Mouse (Mus musculus) neural tube, embryonic 15.5 days (tissue): ENCODE measurements around the gene Olfr1392. TPM values are rescaled to one million over a fixed set of nuclear protein-coding genes. Genes with fewer than 3 reads are reported as not detected.
"Not testable (repeated sequence)": the region's sequence is repeated elsewhere in the genome, so short reads cannot be mapped to it uniquely, and the experiment has no call there.

ENCODE experiments used
- ATAC-seq: fragments of 200-750 bp; cut with Nextera tagmentation; 2 replicates; pipeline ENCODE4 v1.8.0; 2017; ENCODE audit warnings: mild to moderate bottlenecking, moderate TSS enrichment, moderate library complexity; ENCODE audit not compliant: low FRiP score
- H3K27ac ChIP-seq: fragments of 300-500 bp; sonication (generic); replicated peaks from 2 replicates; pipeline ENCODE4 v1.5.1; 2015; ENCODE audit warnings: mild to moderate bottlenecking, inconsistent platforms
- H3K27me3 ChIP-seq: fragments of 300-500 bp; sonication (generic); replicated peaks from 2 replicates; pipeline ENCODE4 v1.6.1; 2015; ENCODE audit warnings: inconsistent platforms
- H3K36me3 ChIP-seq: fragments of 300-500 bp; sonication (generic); 2 replicates; pipeline ENCODE4 v1.6.1; 2015; ENCODE audit warnings: inconsistent platforms
- H3K4me1 ChIP-seq: fragments of 300-500 bp; sonication (generic); 2 replicates; pipeline ENCODE4 v1.6.1; 2015; ENCODE audit warnings: inconsistent platforms
- H3K4me2 ChIP-seq: fragments of 300-500 bp; sonication (generic); 2 replicates; pipeline ENCODE4 v1.6.1; 2015; ENCODE audit warnings: inconsistent platforms, mild to moderate bottlenecking, moderate library complexity
- H3K4me3 ChIP-seq: fragments of 300-500 bp; sonication (generic); replicated peaks from 2 replicates; pipeline ENCODE4 v1.5.1; 2015; ENCODE audit warnings: mild to moderate bottlenecking, inconsistent platforms
- H3K9ac ChIP-seq: fragments of 300-500 bp; sonication (generic); replicated peaks from 2 replicates; pipeline ENCODE4 v1.6.1; 2015; ENCODE audit warnings: mild to moderate bottlenecking, inconsistent platforms
- H3K9me3 ChIP-seq: fragments of 300-500 bp; sonication (generic); replicated peaks from 2 replicates; pipeline ENCODE4 v1.6.1; 2016; ENCODE audit warnings: inconsistent platforms
- WGBS: fragments of 180-500 bp; shearing (Covaris S2); methylation state at CpG from one replicate; pipeline ENCODE4 v1.1.7; 2015; ENCODE audit warnings: mixed read lengths; 5-methylcytosine and 5-hydroxymethylcytosine counted together
- polyA plus RNA-seq: library from polyadenylated mRNA; unstranded; fragments of >200 nt; fragmentation: Nextera tagmentation; extraction: Ambion mirVana; gene quantifications from 2 replicates; pipeline ENCODE4 v1.2.1, GENCODE M21; 2015

The Olfr1392 gene
- polyA plus RNA-seq, 1 experiment from 2014 or later: not detected

GRCm38 (mm10) chr11:49269761-49270160 is 15.3 kb upstream of the Olfr1392 start:
- Histone ChIP-seq H3K9ac (no peak overlapping the region), H3K9me3 (no peaks in the 10 kb centered on the region), H3K4me3 (no peak overlapping the region), H3K36me3 (no peaks in the 10 kb centered on the region), H3K27ac (no peak overlapping the region), H3K27me3 (no peaks in the 10 kb centered on the region), H3K4me1 (peaks cover 4% of the 10 kb centered on the region; the same call in 1 of the 2 replicates), H3K4me2 (no peak overlapping the region)
- ATAC-seq: no peak
- WGBS: 93% methylated on average over 9 of the region's 9 CpGs

GRCm38 (mm10) chr11:49270368-49270767 is 14.7 kb upstream of the Olfr1392 start:
- Histone ChIP-seq H3K27ac (no peak overlapping the region), H3K9me3 (no peaks in the 10 kb centered on the region), H3K4me1 (peaks cover 4% of the 10 kb centered on the region; the same call in 1 of the 2 replicates), H3K27me3 (no peaks in the 10 kb centered on the region), H3K9ac (no peak overlapping the region), H3K4me3 (no peak overlapping the region), H3K36me3 (no peaks in the 10 kb centered on the region), H3K4me2 (no peak overlapping the region)
- WGBS: 96% methylated on average over 4 of the region's 4 CpGs
- no peak for ATAC-seq

GRCm38 (mm10) chr11:49271334-49271733 is 13.7 kb upstream of the Olfr1392 start:
- H3K27me3 ChIP-seq: no peaks in the 10 kb centered on the region
- H3K9ac ChIP-seq: no peak overlapping the region
- H3K4me3 ChIP-seq: no peak overlapping the region
- WGBS: 30% methylated on average over 7 of the region's 7 CpGs
- H3K4me1 ChIP-seq: peaks cover 4% of the 10 kb centered on the region; the same call in 1 of the 2 replicates
- no peaks in the 10 kb centered on the region for H3K36me3 ChIP-seq
- no peak overlapping the region for H3K4me2 ChIP-seq
- H3K9me3 ChIP-seq: no peaks in the 10 kb centered on the region
- no peak overlapping the region for H3K27ac ChIP-seq
- ATAC-seq: peak; percentile 31; the same call in 1 of the 2 replicates

- WGBS: 39% methylated on average over 11 of the region's 11 CpGs
- no peak; the same call in 1 of the 2 replicates for ATAC-seq
- Histone ChIP-seq H3K4me3 (no peak overlapping the region), H3K9me3 (no peaks in the 10 kb centered on the region), H3K27me3 (no peaks in the 10 kb centered on the region), H3K9ac (no peak overlapping the region; the same call in 1 of the 2 replicates), H3K4me1 (peaks cover 4% of the 10 kb centered on the region; the same call in 1 of the 2 replicates), H3K27ac (no peak overlapping the region), H3K4me2 (no peak overlapping the region), H3K36me3 (no peaks in the 10 kb centered on the region)
These were observed 11.1 kb upstream of the Olfr1392 start for GRCm38 (mm10) chr11:49273834-49274519.

- Histone ChIP-seq H3K4me3 (no peak within 1 kb of the TSS), H3K4me1 (peaks cover 4% of the 10 kb centered on the region; the same call in 1 of the 2 replicates), H3K4me2 (no peak within 1 kb of the TSS), H3K27ac (no peak within 1 kb of the TSS), H3K9me3 (no peaks in the 10 kb centered on the region), H3K36me3 (no peaks in the 10 kb centered on the region), H3K27me3 (no peaks in the 10 kb centered on the region), H3K9ac (no peak within 1 kb of the TSS)
- 74% methylated on average over 3 of the region's 3 CpGs for WGBS
- ATAC-seq: no peak
These were observed 6.9 kb upstream of the Olfr1392 start, which contains the start of gene Olfr1393 for GRCm38 (mm10) chr11:49278222-49278621. Gene Olfr1393, plus strand, starts transcription at chr11:49278304.

- Histone ChIP-seq H3K27ac (no peak overlapping the region), H3K9ac (no peak overlapping the region), H3K9me3 (no peaks in the 10 kb centered on the region), H3K4me3 (no peak overlapping the region), H3K27me3 (no peaks in the 10 kb centered on the region), H3K4me1 (no peaks in the 10 kb centered on the region), H3K4me2 (no peak overlapping the region), H3K36me3 (no peaks in the 10 kb centered on the region)
- ATAC-seq: no peak
- 85% methylated on average over 2 of the region's 2 CpGs for WGBS
These were observed 2.2 kb downstream of the Olfr1392 start for GRCm38 (mm10) chr11:49287251-49287650.

- Histone ChIP-seq H3K27ac (no peak overlapping the region), H3K9ac (no peak overlapping the region), H3K36me3 (no peaks in the 10 kb centered on the region), H3K9me3 (no peaks in the 10 kb centered on the region), H3K4me3 (no peak overlapping the region), H3K27me3 (no peaks in the 10 kb centered on the region), H3K4me1 (no peaks in the 10 kb centered on the region), H3K4me2 (no peak overlapping the region)
- WGBS: 66% methylated on average over 3 of the region's 3 CpGs
- no peak for ATAC-seq
These were observed 7.7 kb downstream of the Olfr1392 start for GRCm38 (mm10) chr11:49292777-49293176.

GRCm38 (mm10) chr11:49304441-49304840 is 19.4 kb downstream of the Olfr1392 start, which contains the start of gene Olfr10:
Gene Olfr10, plus strand, starts transcription at chr11:49304741.
- Histone ChIP-seq H3K36me3 (no peaks in the 10 kb centered on the region), H3K4me2 (no peak within 1 kb of the TSS), H3K9ac (no peak within 1 kb of the TSS), H3K27ac (no peak within 1 kb of the TSS), H3K27me3 (no peaks in the 10 kb centered on the region), H3K4me1 (no peaks in the 10 kb centered on the region), H3K4me3 (no peak within 1 kb of the TSS), H3K9me3 (no peaks in the 10 kb centered on the region)
- ATAC-seq: no peak

GRCm38 (mm10) chr11:49308547-49308946 is 23.5 kb downstream of the Olfr1392 start:
- not testable (repeated sequence) for H3K27me3 ChIP-seq, H3K4me3 ChIP-seq, H3K9ac ChIP-seq, H3K27ac ChIP-seq, H3K4me1 ChIP-seq, H3K9me3 ChIP-seq, H3K36me3 ChIP-seq, H3K4me2 ChIP-seq, ATAC-seq
- WGBS: 85% methylated on average over 5 of the region's 5 CpGs

- WGBS: 89% methylated on average over 2 of the region's 2 CpGs
- Histone ChIP-seq H3K27me3 (no peaks in the 10 kb centered on the region), H3K9ac (no peak within 1 kb of the TSS), H3K4me3 (no peak within 1 kb of the TSS), H3K4me2 (no peak within 1 kb of the TSS), H3K36me3 (no peaks in the 10 kb centered on the region), H3K9me3 (no peaks in the 10 kb centered on the region), H3K4me1 (no peaks in the 10 kb centered on the region), H3K27ac (no peak within 1 kb of the TSS)
- ATAC-seq: no peak
These were observed 37.4 kb downstream of the Olfr1392 start, which contains the start of gene Olfr1391 for GRCm38 (mm10) chr11:49322442-49322841. Gene Olfr1391, plus strand, starts transcription at chr11:49322742.

GRCm38 (mm10) chr11:49326726-49327125 is 41.6 kb downstream of the Olfr1392 start:
- Histone ChIP-seq H3K27me3 (no peaks in the 10 kb centered on the region), H3K4me3 (no peak overlapping the region), H3K9me3 (no peaks in the 10 kb centered on the region), H3K4me2 (no peak overlapping the region), H3K4me1 (no peaks in the 10 kb centered on the region), H3K27ac (no peak overlapping the region), H3K36me3 (no peaks in the 10 kb centered on the region), H3K9ac (no peak overlapping the region)
- no peak for ATAC-seq
- 93% methylated on average over 3 of the region's 3 CpGs for WGBS

GRCm38 (mm10) chr11:49329686-49330085 is 44.6 kb downstream of the Olfr1392 start:
- Histone ChIP-seq H3K4me3 (no peak overlapping the region), H3K36me3 (no peaks in the 10 kb centered on the region), H3K9me3 (no peaks in the 10 kb centered on the region), H3K27ac (no peak overlapping the region), H3K4me1 (no peaks in the 10 kb centered on the region), H3K4me2 (no peak overlapping the region), H3K9ac (no peak overlapping the region), H3K27me3 (no peaks in the 10 kb centered on the region)
- 71% methylated on average over 1 of the region's 1 CpGs for WGBS
- no peak for ATAC-seq
